Mouse (Mus musculus) adipose tissue, adult 10 weeks (tissue): Measurements from ENCODE around the gene Zmym1. TPM values are rescaled to one million over a fixed set of nuclear protein-coding genes. Genes with fewer than 3 reads are reported as not detected.

Experiments
- polyA plus RNA-seq: library from polyadenylated mRNA; stranded (reverse); fragments of 350-450 nt; fragmentation: Illumina TruSeq; extraction: RNeasy Lipid Tissue Mini Kit (QIAGEN cat#74804); gene quantifications from one replicate; pipeline ENCODE4 v1.2.3, GENCODE M21; 2014; ENCODE audit warnings: low read depth, low replicate concordance

Zmym1 gene
- 3.7 TPM for polyA plus RNA-seq

GRCm38 (mm10) chr4:127060585-127061290 lies at the start of gene Zmym1:
TSS of gene Zmym1 (minus strand) at chr4:127061152.

GRCm38 (mm10) chr4:127076875-127077548 lies 16.1 kb upstream of the Zmym1 start, which contains the start of gene Zmym6:
TSS of gene Zmym6 (plus strand) at chr4:127077383.

GRCm38 (mm10) chr4:127021151-127021945 lies 39.6 kb downstream of the Zmym1 start, which contains the start of gene Sfpq:
TSS of gene Sfpq (plus strand) at chr4:127021324.

Other genes with a start within 250 kb of the Zmym1 start
- gene Zmym4, start 93.0 kb downstream of the Zmym1 start, polyA plus RNA-seq, result 15.6 TPM
- gene Sfpq, start 39.8 kb downstream of the Zmym1 start, polyA plus RNA-seq, result 128 TPM
- gene Zmym6, start 16.2 kb upstream of the Zmym1 start, polyA plus RNA-seq, result 29.3 TPM
- 26.0 TPM for gene Tmem35b, start 62.5 kb upstream of the Zmym1 start, polyA plus RNA-seq
- 0.10 TPM for gene Dlgap3, start 108.1 kb upstream of the Zmym1 start, polyA plus RNA-seq
- gene Smim12, start 182.6 kb upstream of the Zmym1 start, polyA plus RNA-seq, result 31.2 TPM